In the genomic region with DNA sequence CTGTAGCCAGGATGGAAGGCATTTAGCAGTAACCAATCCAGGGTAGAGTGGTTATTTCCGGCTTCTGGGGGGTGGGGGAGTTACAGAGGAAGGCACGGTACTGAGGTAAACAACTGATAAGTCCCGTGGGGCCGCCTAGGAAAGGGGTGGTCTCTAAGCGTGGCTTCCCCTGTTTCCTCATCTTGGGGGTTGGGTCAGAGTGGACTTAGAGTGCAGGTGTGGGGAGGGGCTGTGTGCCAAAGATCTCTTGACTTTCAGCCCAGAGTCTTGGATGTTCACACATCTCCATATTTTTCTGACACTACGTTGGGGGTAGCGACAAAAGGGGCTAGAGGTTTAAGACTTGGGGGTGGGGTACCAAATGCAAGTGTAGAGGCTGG, we compare ENCODE assay signal across 1 mouse cellular context.
A peak's percentile ranks its signal among the peaks of the same experiment; 100 is the strongest.
TF ChIP-seq lines count a peak whose summit lies in the region.

No protein-coding gene starts in this region.

TF ChIP-seq in MEL, 35 proteins besides CTCF, POLR2A, EP300 and RAD21:
- no peak for TF ChIP-seq ZC3H11A (IDR thresholded peaks at IDR 0.05; ENCODE audit: low read depth, low read length)
- TF ChIP-seq MAZ (IDR thresholded peaks at IDR 0.05; ENCODE audit: low read depth, low read length): peak; percentile 88; the same call in 1 of the 2 replicates
- TF ChIP-seq USF2 (IDR thresholded peaks at IDR 0.05; ENCODE audit: borderline replicate concordance in 1 of 2, insufficient read depth in 1 of 2, low read depth in 1 of 2, low read length in 2 of 2): no peak
- TF ChIP-seq RCOR1 (IDR thresholded peaks at IDR 0.05; ENCODE audit: low read depth, low read length): no peak
- peak; percentile 68 for TF ChIP-seq MXI1 (IDR thresholded peaks at IDR 0.05; ENCODE audit: low read depth, low read length)
- no peak for TF ChIP-seq POLR2AphosphoS2 (IDR thresholded peaks at IDR 0.05; ENCODE audit: low read length)
- TF ChIP-seq GABPA (IDR thresholded peaks at IDR 0.05; ENCODE audit: low read depth, low read length): no peak
- no peak; the same call in 1 of the 2 replicates for TF ChIP-seq ZMIZ1 (IDR thresholded peaks at IDR 0.05; ENCODE audit: low read depth, low read length)
- TF ChIP-seq JUND (IDR thresholded peaks at IDR 0.05; ENCODE audit: low read depth, low read length): no peak
- TF ChIP-seq ETS1 (IDR thresholded peaks at IDR 0.05; ENCODE audit: low read depth, low read length): peak; percentile 75
- TF ChIP-seq BHLHE40 (IDR thresholded peaks at IDR 0.05; ENCODE audit: borderline replicate concordance, low read depth, low read length): peak; percentile 87
- peak; percentile 90 for TF ChIP-seq SIN3A (IDR thresholded peaks at IDR 0.05; ENCODE audit: low read length)
- TF ChIP-seq E2F4 (IDR thresholded peaks at IDR 0.05; ENCODE audit: borderline replicate concordance, low read depth, low read length): no peak
- TF ChIP-seq GATA1 (IDR thresholded peaks at IDR 0.05; ENCODE audit: low read depth, low read length): peak; percentile 50; the same call in 1 of the 2 replicates
- TF ChIP-seq MAX (IDR thresholded peaks at IDR 0.05; ENCODE audit: low read length): peak; percentile 73
- TF ChIP-seq MYB (IDR thresholded peaks at IDR 0.05; ENCODE audit: low read depth, low read length): no peak
- peak; percentile 86 for TF ChIP-seq ELF1 (IDR thresholded peaks at IDR 0.05; ENCODE audit: low read depth, low read length)
- TF ChIP-seq ZKSCAN1 (IDR thresholded peaks at IDR 0.05; ENCODE audit: low read depth, low read length): no peak
- TF ChIP-seq MAFK (IDR thresholded peaks at IDR 0.05; ENCODE audit: borderline replicate concordance, low read depth, low read length): no peak
- TF ChIP-seq MYC (IDR thresholded peaks at IDR 0.05; ENCODE audit: low read depth, low read length): peak; percentile 35; the same call in 1 of the 2 replicates
- peak; percentile 44 for TF ChIP-seq TCF12 (IDR thresholded peaks at IDR 0.05; ENCODE audit: low read depth, low read length)
- peak; percentile 49; the same call in 1 of the 2 replicates for TF ChIP-seq HCFC1 (IDR thresholded peaks at IDR 0.05; ENCODE audit: low read depth, low read length)
- peak; percentile 51; the same call in 1 of the 2 replicates for TF ChIP-seq NELFE (IDR thresholded peaks at IDR 0.05; ENCODE audit: low read depth, low read length)
- TF ChIP-seq TBP (IDR thresholded peaks at IDR 0.05; ENCODE audit: low read depth, low read length): 0 out of 2 replicates have a peak, but pooled peaks have one; percentile 28
- peak; percentile 23; the same call in 1 of the 2 replicates for TF ChIP-seq TAL1 (IDR thresholded peaks at IDR 0.05; ENCODE audit: low read length)
